Mouse (Mus musculus): ENCODE measurements around the gene Cyp21a1.
"Not testable (repeated sequence)": the region's sequence is repeated elsewhere in the genome, so short reads cannot be mapped to it uniquely, and the experiment has no call there.

The Cyp21a1 gene

GRCm38 (mm10) chr17:34804301-34804700 lies at the start of gene Cyp21a1:
Gene Cyp21a1 (minus strand): TSS chr17:34804561.
- not testable (repeated sequence) for DNase-seq (ENCODE audit: low read depth, low spot score)

- no peak for DNase-seq (ENCODE audit: low read depth, low spot score)
Observed at GRCm38 (mm10) chr17:34853511-34853910, 49.1 kb upstream of the Cyp21a1 start.

DNA sequence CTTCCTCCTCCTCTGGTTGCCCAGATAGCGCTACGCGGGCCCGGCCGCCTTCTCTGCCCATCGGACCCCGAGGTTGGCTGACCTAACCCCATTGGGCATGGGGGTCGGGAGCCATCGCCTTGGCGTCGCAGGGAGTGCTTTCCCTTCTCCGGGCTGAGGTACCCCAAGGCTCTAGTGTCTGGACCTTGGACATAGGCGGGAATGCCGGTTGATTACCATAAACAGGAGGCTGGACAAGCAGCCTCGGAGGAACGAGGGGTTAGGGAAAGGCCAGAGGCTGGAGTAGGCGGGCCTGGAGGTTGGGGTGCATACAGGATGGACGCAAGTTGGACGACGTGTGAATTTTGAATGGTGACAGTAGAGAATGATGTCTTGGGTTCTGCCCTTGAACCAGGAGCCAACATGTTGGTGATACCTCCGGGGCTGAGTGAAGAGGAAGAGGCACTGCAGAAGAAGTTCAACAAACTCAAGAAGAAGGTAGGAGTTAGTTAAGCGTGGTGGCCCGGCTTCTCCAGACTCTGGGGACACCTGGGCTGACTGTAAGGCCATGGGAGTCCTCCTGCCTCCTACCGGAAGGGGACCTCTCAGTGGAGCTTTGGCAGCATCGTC lies 46.3 kb upstream of the Cyp21a1 start:
- no peak for DNase-seq (ENCODE audit: low read depth, low spot score)

DNA sequence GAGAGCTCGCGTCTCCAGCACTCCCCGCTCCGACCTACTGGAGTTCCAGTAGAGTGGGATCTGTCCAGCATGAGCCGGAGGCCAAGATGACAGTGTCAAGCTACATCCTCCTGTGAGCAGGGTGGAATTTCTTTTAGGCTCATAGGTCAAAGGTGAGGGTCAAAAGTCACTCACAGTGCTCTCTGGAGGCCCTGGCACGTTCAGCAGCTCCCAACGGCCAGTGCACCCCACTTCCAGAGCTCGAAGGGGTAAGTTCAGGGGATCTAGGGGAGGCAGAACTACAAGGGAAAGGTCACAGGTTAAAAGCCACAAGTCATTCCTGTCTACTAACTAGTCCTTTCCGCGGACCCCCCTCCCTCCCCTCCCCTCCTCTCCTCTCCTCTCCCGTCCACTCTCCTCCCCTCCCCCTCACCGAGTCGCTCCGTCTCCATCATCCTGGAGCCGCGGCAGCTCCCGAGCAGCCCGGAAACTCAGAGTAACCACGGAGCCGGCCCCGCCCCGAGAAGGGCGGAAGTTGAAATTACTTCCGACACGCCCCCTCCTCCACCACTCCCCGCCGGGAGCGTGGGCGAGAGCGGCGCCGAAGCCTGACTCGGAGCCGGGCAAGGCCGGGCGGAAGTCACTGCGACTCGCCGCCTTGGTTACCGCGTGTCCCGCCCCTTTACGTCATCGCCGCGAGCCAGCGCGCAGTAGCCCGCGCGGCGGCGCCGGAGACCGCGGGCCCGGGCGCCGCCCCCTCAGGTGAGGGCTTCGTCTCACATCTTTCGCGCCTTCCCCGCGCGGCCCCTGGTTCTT lies 45.6 kb upstream of the Cyp21a1 start, which contains the start of the genes Skiv2l and Nelfe:
TSS of gene Skiv2l (minus strand) at position 489 of the 795 bp plus-strand sequence.
TSS of gene Nelfe (plus strand) at position 670 of the 795 bp plus-strand sequence.
- peak; percentile 99 for DNase-seq (ENCODE audit: low read depth, low spot score)

DNA sequence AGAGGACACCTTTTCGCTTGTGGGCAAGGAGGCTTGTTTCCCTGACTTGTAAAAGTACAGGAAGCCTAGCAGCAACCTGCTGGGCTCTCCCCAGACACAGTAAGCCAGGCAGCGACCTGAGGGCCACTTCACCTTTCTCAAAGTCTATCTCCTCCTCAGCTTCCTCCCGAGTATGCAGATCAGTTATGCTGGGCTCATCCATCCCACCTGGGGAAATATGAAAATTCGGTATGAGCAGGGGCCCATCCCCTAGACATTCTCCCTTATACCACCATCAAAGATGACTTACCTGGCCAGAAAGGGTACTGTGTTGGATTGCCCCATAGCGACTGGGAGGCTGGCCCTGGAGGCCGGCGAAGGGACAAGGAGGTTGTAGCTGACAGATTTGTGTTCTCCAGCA lies 43.3 kb upstream of the Cyp21a1 start:
- DNase-seq (ENCODE audit: low read depth, low spot score) = no peak

- no peak for DNase-seq (ENCODE audit: low read depth, low spot score)
Observed at GRCm38 (mm10) chr17:34847192-34847591, 42.8 kb upstream of the Cyp21a1 start.

DNA sequence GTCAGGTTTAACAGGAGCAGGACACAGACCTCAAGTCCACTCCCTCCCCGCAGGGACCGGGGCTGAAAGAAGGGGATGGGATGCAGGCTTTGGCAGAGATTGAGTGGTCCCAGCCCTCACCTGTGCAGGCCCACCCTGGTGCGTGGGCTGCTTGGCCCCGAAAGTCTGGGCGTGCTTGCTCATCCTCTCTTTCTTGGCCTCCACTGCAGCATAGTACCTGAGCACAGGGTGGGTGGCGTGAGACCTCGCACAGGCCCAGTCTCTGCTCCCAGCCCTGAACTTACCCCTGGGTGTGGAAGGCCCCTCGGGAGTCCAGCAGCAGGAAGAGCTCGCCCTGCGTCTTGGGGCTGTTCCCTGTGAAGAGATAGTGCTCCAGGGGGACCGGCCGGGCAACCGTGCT lies 40.5 kb upstream of the Cyp21a1 start:
- DNase-seq (ENCODE audit: low read depth, low spot score) = no peak

- no peak for DNase-seq (ENCODE audit: low read depth, low spot score)
Observed at GRCm38 (mm10) chr17:34840736-34841307, 36.5 kb upstream of the Cyp21a1 start.

DNA sequence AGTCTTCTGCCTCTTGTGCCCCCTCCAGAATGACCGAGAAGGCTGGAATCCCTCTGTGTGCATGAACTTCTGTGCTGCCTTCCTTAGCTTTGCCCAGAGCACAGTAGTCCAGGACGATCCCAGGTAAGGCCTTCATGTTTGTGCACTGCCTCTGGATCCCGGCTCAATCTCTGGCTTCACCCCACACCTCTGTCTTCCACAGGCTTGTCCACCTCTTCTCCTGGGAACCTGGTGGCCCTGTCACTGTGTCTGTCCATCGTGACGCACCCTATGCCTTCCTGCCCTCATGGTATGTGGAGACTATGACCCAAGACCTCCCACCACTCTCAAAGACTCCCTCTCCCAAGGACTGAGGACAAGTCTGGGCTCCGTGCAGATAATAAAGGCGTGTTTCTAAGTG lies 34.4 kb upstream of the Cyp21a1 start:
- DNase-seq (ENCODE audit: low read depth, low spot score) = no peak

- DNase-seq (ENCODE audit: low read depth, low spot score) = no peak
Observed at GRCm38 (mm10) chr17:34837464-34838324, 33.3 kb upstream of the Cyp21a1 start.

DNA sequence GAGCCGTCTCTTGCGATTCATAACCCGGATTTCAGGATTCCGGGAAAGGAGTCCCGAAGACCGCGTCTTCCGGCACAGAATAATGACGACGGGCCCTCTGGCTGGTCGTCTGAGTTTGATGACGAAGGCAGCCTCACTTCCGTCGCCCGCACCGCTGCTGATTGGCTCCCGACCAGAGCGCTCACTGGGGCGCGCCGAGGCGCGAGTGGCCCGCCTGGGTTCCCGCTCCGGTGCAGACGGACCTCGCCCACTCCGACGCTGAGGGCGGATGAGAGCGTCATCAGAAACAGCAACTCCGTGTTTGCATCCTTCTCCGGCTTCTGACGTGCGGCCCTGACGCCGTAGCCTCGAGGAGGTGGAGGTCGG lies 32.5 kb upstream of the Cyp21a1 start, which contains the start of the genes Stk19 and Dxo:
TSS of gene Stk19 (minus strand) at position 90 of the 366 bp plus-strand sequence.
TSS of gene Dxo (plus strand) at position 164 of the 366 bp plus-strand sequence.
- DNase-seq (ENCODE audit: low read depth, low spot score) = peak; percentile 98

DNA sequence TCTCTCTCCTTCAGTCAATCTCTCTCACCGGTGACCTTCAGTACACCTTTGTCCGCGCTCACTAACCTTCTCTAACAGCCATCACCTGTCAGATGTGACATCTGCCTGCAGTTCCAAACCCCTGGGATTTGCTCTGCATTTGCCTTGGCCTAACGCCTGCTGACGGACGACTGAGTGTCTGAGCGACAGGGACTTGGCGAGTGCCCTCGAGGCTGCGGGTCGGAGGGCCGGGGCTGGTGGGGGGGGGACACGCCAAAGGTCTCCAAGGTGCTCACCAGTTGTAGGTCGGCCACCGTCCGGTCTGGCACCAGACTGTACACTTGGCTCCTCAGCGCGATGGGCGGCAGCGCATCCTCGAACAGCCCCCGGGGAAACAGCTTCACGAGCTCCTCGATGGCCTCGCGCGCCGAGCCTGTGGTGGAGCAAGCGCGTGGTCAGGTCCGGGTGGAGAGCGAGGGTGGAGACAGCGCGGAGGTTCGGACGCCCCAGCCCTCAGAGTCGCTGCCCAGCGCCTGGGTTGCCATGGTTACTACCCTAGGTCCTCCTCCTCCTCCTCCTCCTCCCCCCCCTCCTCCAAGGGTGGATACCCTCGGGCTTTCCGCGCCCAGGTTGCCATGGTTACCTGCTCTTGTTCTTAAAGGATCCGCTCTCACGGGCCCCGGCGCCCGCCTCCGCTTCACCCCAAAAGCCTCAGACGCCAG lies 31.9 kb upstream of the Cyp21a1 start:
- DNase-seq (ENCODE audit: low read depth, low spot score) = no peak

- not testable (repeated sequence) for DNase-seq (ENCODE audit: low read depth, low spot score)
Observed at GRCm38 (mm10) chr17:34830776-34831175, 26.4 kb upstream of the Cyp21a1 start.

DNA sequence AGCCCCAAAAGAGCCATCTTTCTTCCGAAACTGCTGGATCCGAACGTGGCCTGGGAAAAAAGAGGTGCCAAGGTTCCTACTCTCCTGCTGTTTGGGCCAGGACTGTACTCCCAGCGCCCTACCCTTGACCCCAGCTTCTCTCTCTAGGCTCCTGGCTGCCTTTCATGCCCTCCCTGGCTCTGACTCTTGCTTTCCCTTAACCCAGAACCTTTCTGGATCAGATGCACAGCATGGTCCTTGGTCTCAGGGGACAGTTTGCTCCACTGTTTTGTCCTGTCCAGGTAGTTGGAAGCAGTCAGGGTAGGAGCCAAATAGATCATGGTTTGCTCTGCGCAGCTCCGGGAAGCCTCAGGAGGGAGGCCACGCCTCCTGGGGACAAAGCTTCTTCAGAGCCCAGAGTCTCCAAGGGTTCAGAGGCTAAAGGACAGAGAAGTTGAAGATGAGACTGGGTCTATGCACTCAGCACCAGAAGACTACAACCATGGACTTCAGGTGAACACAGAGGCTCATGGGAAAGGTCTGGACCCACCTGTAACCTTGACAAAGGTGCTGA lies 10.5 kb upstream of the Cyp21a1 start:
- DNase-seq (ENCODE audit: low read depth, low spot score) = no peak

DNA sequence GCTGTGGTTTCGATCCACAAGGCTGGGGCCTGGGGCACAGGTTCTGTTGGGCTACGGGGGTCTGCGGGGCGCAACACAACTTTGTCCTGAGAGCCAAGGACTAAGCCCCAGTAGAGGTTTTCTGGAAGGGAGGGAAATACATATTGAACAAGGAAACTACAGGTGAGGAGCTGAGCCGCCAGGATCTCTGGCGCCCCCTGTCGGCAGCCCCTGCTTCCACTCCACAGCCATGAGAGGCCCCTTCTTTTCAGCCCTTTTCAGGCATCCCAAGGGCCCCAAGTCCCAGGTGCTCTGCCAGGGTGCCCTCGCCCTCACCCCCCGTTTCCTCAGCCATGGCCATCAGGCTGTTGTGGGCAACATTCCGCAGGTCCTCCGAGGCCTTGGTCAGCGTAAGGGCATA lies 9.4 kb upstream of the Cyp21a1 start:
- peak; percentile 76 for DNase-seq (ENCODE audit: low read depth, low spot score)

DNA sequence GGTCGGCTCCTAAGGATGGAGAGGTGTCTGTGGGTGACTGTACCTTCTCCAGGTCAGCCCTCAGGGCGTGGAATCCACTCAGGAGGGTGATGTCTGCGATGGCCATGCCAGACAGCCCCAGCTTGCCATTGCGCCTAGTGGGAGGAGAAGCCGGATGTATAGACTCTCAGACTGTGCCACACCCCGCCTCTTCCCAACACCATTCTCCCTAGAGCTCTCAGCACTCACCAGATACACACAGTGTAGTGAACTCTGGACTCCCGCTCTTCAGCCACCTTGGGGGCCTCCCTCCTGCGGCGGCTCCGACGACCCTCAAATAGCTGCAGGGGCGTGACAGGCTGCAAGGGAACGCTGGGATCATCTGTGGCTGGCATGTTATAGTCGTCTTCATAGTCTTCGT lies 6.9 kb upstream of the Cyp21a1 start:
- DNase-seq (ENCODE audit: low read depth, low spot score) = no peak

GRCm38 (mm10) chr17:34810811-34811210 lies 6.5 kb upstream of the Cyp21a1 start:
- DNase-seq (ENCODE audit: low read depth, low spot score) = not testable (repeated sequence)

DNA sequence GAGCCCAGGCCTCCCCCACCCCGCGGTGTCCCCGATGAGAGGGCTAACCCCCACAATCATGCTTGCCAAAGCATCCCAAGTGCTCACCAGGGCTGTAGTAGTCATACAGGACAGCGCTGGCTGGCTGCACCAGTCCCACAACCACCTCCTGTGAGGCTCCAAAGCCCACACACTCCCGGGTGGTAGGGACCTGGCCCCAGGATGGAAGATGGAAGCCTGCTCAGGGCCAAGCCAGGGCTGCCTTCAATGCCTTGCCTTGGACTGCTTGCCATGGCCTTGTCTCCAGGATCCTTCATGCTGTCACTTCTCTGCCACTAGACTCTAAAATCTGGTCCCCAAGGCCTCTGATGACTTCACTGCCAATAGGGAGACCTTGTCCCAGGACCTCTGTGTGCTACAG lies 6.0 kb upstream of the Cyp21a1 start:
- not testable (repeated sequence) for DNase-seq (ENCODE audit: low read depth, low spot score)

DNA sequence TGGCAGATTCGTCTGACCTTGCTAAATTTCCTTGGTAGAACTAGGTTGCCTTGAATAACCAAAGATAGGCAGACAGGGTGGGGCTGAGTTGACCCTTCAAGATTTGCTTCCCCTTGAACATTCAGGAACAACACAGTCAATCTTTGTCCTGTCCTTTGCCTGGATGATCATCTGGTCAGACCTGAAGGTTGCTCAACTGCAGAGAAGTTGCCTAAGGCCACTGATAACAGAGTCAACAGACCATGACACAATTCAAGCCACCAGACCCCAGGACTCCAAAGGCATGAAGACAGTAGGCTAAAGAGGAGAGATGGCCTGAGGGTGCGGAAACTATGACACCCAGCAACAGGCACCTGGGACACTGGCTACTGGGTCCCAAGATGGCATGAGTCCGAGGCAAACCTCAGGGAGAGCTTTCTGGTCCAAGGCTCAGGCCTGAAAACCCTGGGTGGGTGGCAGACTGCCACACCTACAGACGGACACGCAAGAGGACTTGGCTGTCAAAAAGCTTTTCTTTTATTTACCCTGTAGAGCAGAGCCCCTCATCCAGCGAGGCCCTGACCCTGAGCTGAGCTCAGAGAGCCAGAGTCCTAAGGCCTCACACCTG lies 4.3 kb upstream of the Cyp21a1 start:
- no peak for DNase-seq (ENCODE audit: low read depth, low spot score)

- DNase-seq (ENCODE audit: low read depth, low spot score) = no peak
Observed at GRCm38 (mm10) chr17:34807176-34807575, 2.8 kb upstream of the Cyp21a1 start.

All from ZHBTc4 (cell line).